Comparison of ENCODE assay signal across 8 mouse cellular contexts in genomic region chr13:64248775-64249524, GRCm38 (mm10). TPM values are rescaled to one million over a fixed set of nuclear protein-coding genes. Genes with fewer than 3 reads are reported as not detected.
DNase-seq lines count a peak whose midpoint lies in the region; ATAC-seq and TF ChIP-seq lines count a peak whose summit lies in the region.

No protein-coding gene starts in this region.

- peak overlapping the region; percentile 62 for H3K4me2 ChIP-seq in forebrain, postnatal 0 days (ENCODE audit: low read depth)
- H3K4me2 ChIP-seq in lung, embryonic 16.5 days (ENCODE audit: low read depth, low read length): peak overlapping the region; percentile 95

- peak; percentile 47 for TF ChIP-seq RAD21 in MEL (IDR thresholded peaks at IDR 0.05; ENCODE audit: low read depth, low read length)

- no peaks in the 10 kb centered on the region for H3K27me3 ChIP-seq in MEL (ENCODE audit: control insufficient read depth in 1 of 2, insufficient read depth in 2 of 2, low read length in 2 of 2)
- no peaks in the 10 kb centered on the region for H3K27me3 ChIP-seq in cerebellum, adult 2 months (ENCODE audit: control insufficient read depth, insufficient read depth, low read length)
- no peaks in the 10 kb centered on the region for H3K27me3 ChIP-seq in forebrain, postnatal 0 days (ENCODE audit: insufficient read depth, low read length)
- no peaks in the 10 kb centered on the region for H3K27me3 ChIP-seq in lung, embryonic 16.5 days (ENCODE audit: control insufficient read depth, insufficient read depth, low read depth, low read length)

- peaks cover 17 to 27% of the 10 kb centered on the region in 2 experiments for H3K4me1 ChIP-seq in MEL (ENCODE audit: control insufficient read depth in 1 of 2, insufficient read depth in 2 of 2, low read length in 2 of 2)
- H3K4me1 ChIP-seq in cerebellum, adult 2 months (ENCODE audit: control insufficient read depth, insufficient read depth, low read length): no peaks in the 10 kb centered on the region
- no peaks in the 10 kb centered on the region for H3K4me1 ChIP-seq in forebrain, postnatal 0 days (ENCODE audit: insufficient read depth)
- peaks cover 4% of the 10 kb centered on the region; the same call in 1 of the 2 replicates for H3K4me1 ChIP-seq in lung, embryonic 16.5 days (replicated peaks; ENCODE audit: control insufficient read depth, insufficient read depth, low read length)

- H3K79me2 ChIP-seq in MEL (ENCODE audit: control insufficient read depth, insufficient read depth, low read length, poor library complexity): peaks cover 18% of the 10 kb centered on the region

- H3K9me3 ChIP-seq in MEL (replicated peaks; ENCODE audit: insufficient read depth, low read length): no peaks in the 10 kb centered on the region
- no peaks in the 10 kb centered on the region for H3K9me3 ChIP-seq in forebrain, postnatal 0 days (ENCODE audit: low read length)
- no peaks in the 10 kb centered on the region for H3K9me3 ChIP-seq in lung, embryonic 16.5 days (ENCODE audit: control insufficient read depth, low read length)

- peak overlapping the region; percentile 53 for H3K27ac ChIP-seq in MEL (ENCODE audit: control insufficient read depth, low read depth, low read length)
- no peak overlapping the region for H3K27ac ChIP-seq in cerebellum, adult 2 months (ENCODE audit: insufficient read depth, low read length)
- H3K27ac ChIP-seq in forebrain, postnatal 0 days (ENCODE audit: low read depth, low read length): no peak overlapping the region
- peak overlapping the region; percentile 30; the same call in 1 of the 2 replicates for H3K27ac ChIP-seq in lung, embryonic 16.5 days (ENCODE audit: low read length)

- peak; percentile 81 to 96 (median 83) for TF ChIP-seq CTCF in MEL (IDR thresholded peaks at IDR 0.05 in 2 of 3, conservative IDR thresholded peaks at IDR 0.05 in 1 of 3; ENCODE audit: control insufficient read depth in 1 of 3, insufficient read depth in 1 of 3, low read depth in 2 of 3, low read length in 3 of 3, poor library complexity in 1 of 3, severe bottlenecking in 1 of 3)
- TF ChIP-seq CTCF in cerebellum, adult 2 months (IDR thresholded peaks at IDR 0.05; ENCODE audit: borderline replicate concordance, insufficient read depth, low read depth, low read length): peak; percentile 94
- TF ChIP-seq CTCF in forebrain, postnatal 0 days (IDR thresholded peaks at IDR 0.05; ENCODE audit: low read depth): peak; percentile 88

- DNase-seq in MEL (ENCODE audit: low read depth, low spot score): peak; percentile 88
- DNase-seq in cerebellum, adult 2 months: peak; percentile 78 to 90
- DNase-seq in forebrain, postnatal 0 days: peak; percentile 60
- DNase-seq in heart, postnatal 4 days: peak; percentile 94
- peak; percentile 82 for DNase-seq in layer of hippocampus, adult 9-10 months (ENCODE audit: low spot score)
- DNase-seq in ovary, adult 18-20 months (ENCODE audit: low spot score): peak; percentile 75
- DNase-seq in thymus, postnatal 0 days (ENCODE audit: low spot score): peak; percentile 88

- peak; percentile 71 for ATAC-seq in forebrain, postnatal 0 days
- peak; percentile 90 for ATAC-seq in lung, embryonic 16.5 days (ENCODE audit: low read depth)

- peak overlapping the region; percentile 57 to 83 for H3K4me3 ChIP-seq in MEL (ENCODE audit: control insufficient read depth in 1 of 2, insufficient read depth in 1 of 2, low read depth in 2 of 2, low read length in 2 of 2)
- H3K4me3 ChIP-seq in cerebellum, adult 2 months (replicated peaks; ENCODE audit: insufficient read depth, low read depth, low read length): peak overlapping the region; percentile 52
- peak overlapping the region; percentile 36 for H3K4me3 ChIP-seq in forebrain, postnatal 0 days (ENCODE audit: low read depth, low read length)
- peak overlapping the region; percentile 72 for H3K4me3 ChIP-seq in lung, embryonic 16.5 days (ENCODE audit: low read length)

- H3K36me3 ChIP-seq in MEL (ENCODE audit: control insufficient read depth in 1 of 2, insufficient read depth in 2 of 2, low read length in 2 of 2): peaks cover 0 to 31% of the 10 kb centered on the region in 2 experiments; a peak in 2 of 4 replicates
- H3K36me3 ChIP-seq in forebrain, postnatal 0 days (ENCODE audit: insufficient read depth): no peaks in the 10 kb centered on the region
- no peaks in the 10 kb centered on the region for H3K36me3 ChIP-seq in lung, embryonic 16.5 days (ENCODE audit: control insufficient read depth, insufficient read depth, low read length)

- WGBS in cerebellum, adult 2 months: 12% methylated on average over 22 of the region's 22 CpGs
- WGBS in forebrain, postnatal 0 days: 9% methylated on average over 22 of the region's 22 CpGs
- WGBS in lung, embryonic 16.5 days: 7% methylated on average over 22 of the region's 22 CpGs

- peak overlapping the region; percentile 84 for H3K9ac ChIP-seq in MEL (ENCODE audit: control insufficient read depth, low read depth, low read length, poor library complexity, severe bottlenecking)
- H3K9ac ChIP-seq in forebrain, postnatal 0 days: peak overlapping the region; percentile 26
- peak overlapping the region; percentile 84 for H3K9ac ChIP-seq in lung, embryonic 16.5 days (ENCODE audit: low read length)

- no peak for TF ChIP-seq EP300 in MEL (IDR thresholded peaks at IDR 0.05; ENCODE audit: low read depth in 1 of 2, low read length in 2 of 2)

- TF ChIP-seq POLR2A in MEL (IDR thresholded peaks at IDR 0.05; ENCODE audit: control insufficient read depth in 1 of 2, insufficient read depth in 1 of 2, low read depth in 1 of 2, low read length in 2 of 2, poor library complexity in 1 of 2): no peak
- no peak for TF ChIP-seq POLR2A in cerebellum, adult 2 months (IDR thresholded peaks at IDR 0.05; ENCODE audit: borderline replicate concordance, insufficient read depth, low read length)

TF ChIP-seq in MEL, 35 proteins besides CTCF, POLR2A, EP300 and RAD21:
- peak; percentile 34; the same call in 1 of the 2 replicates for TF ChIP-seq SIN3A (IDR thresholded peaks at IDR 0.05; ENCODE audit: low read length)
- TF ChIP-seq KAT2A (conservative IDR thresholded peaks at IDR 0.05; ENCODE audit: low read depth, low read length): no peak
- TF ChIP-seq SMC3 (IDR thresholded peaks at IDR 0.05; ENCODE audit: low read depth, low read length): peak; percentile 69
- TF ChIP-seq TCF12 (IDR thresholded peaks at IDR 0.05; ENCODE audit: low read depth, low read length): 0 out of 2 replicates have a peak, but pooled peaks have one; percentile 4
- peak; percentile 63; the same call in 1 of the 2 replicates for TF ChIP-seq MXI1 (IDR thresholded peaks at IDR 0.05; ENCODE audit: low read depth, low read length)
- no peak for TF ChIP-seq ZKSCAN1 (IDR thresholded peaks at IDR 0.05; ENCODE audit: low read depth, low read length)
- TF ChIP-seq HCFC1 (IDR thresholded peaks at IDR 0.05; ENCODE audit: low read depth, low read length): 0 out of 2 replicates have a peak, but pooled peaks have one; percentile 6
- 0 out of 2 replicates have a peak, but pooled peaks have one; percentile 9 for TF ChIP-seq ZC3H11A (IDR thresholded peaks at IDR 0.05; ENCODE audit: low read depth, low read length)
- no peak for TF ChIP-seq ZMIZ1 (IDR thresholded peaks at IDR 0.05; ENCODE audit: low read depth, low read length)

RNA-seq across cellular contexts. Expression of gene Cdc14b, which starts 26.1 kb away (rescaled TPM):
- total RNA-seq in MEL (2012; rRNA removed): 18.7 and 22.2 TPM in 2 replicates
- polyA plus RNA-seq in MEL (2012; ENCODE audit: insufficient read depth in 1 of 2, insufficient read length in 2 of 2, low read depth in 1 of 2, low replicate concordance in 2 of 2, missing spikeins in 1 of 2): 10 to 100 TPM in 1 of 2 experiments, not detected in 1; 28.3 TPM
- 15.3 and 17.0 TPM in 2 replicates for polyA plus RNA-seq in cerebellum, adult 2 months (2012; rRNA removed)
- total RNA-seq in forebrain, postnatal 0 days (2014; rRNA removed): 1.7 and 3.0 TPM in 2 replicates
- polyA plus RNA-seq in forebrain, postnatal 0 days (2015; fragmentation: Nextera tagmentation; extraction: Ambion mirVana): 0.42 and 0.75 TPM in 2 replicates
- 10 to 100 TPM; 10.8 to 11.4 TPM for total RNA-seq in heart, postnatal 4 days (2021)
- polyA plus RNA-seq in lung, embryonic 16.5 days (2015; fragmentation: Nextera tagmentation; extraction: Ambion mirVana): 8.6 and 8.7 TPM in 2 replicates
- polyA plus RNA-seq in thymus, postnatal 0 days (2015; fragmentation: Nextera tagmentation; extraction: Ambion mirVana): 10.8 and 11.3 TPM in 2 replicates

Comparison
In these comparisons a context has a peak if more than half of its experiments do, and no peak if none do; other contexts are left out.
1. H3K27ac ChIP-seq: peak in MEL (single experiment) and lung, embryonic 16.5 days (single experiment); none in cerebellum, adult 2 months (single experiment) and forebrain, postnatal 0 days (single experiment).
2. H3K9ac ChIP-seq: peak in every context shown above with its lines; median percentile 84 in MEL; 84 in lung, embryonic 16.5 days; 26 in forebrain, postnatal 0 days.
3. Peak in every context shown above with its lines, with median percentiles within 50 percentile points of each other: DNase-seq, H3K4me3 ChIP-seq and CTCF ChIP-seq.